Mouse (Mus musculus) adrenal gland, adult 2 months (tissue): ENCODE measurements around the gene Dennd6b. TPM values are rescaled to one million over a fixed set of nuclear protein-coding genes. Genes with fewer than 3 reads are reported as not detected.
A peak's percentile ranks its signal among the peaks of the same experiment; 100 is the strongest.

ENCODE experiments used
- DNase-seq: peaks from one replicate; pipeline ENCODE4 v3.0.0; 2021
- polyA plus RNA-seq: library from polyadenylated mRNA; depleted of rRNA; stranded (reverse); fragments of >200 nt; gene quantifications from 2 replicates; pipeline ENCODE4 v1.2.3, GENCODE M21; 2012
- total RNA-seq, 2 experiments: library from RNA; stranded (reverse); gene quantifications; 2 replicates each; pipeline ENCODE4 v1.2.3; 2021

Dennd6b gene
- total and polyA plus RNA-seq, 3 experiments, result 5.2 to 24.9 (median 5.7) TPM

GRCm38 (mm10) chr15:89181561-89182270 lies 14.6 kb downstream of the Dennd6b start:
- no peak for DNase-seq

DNA sequence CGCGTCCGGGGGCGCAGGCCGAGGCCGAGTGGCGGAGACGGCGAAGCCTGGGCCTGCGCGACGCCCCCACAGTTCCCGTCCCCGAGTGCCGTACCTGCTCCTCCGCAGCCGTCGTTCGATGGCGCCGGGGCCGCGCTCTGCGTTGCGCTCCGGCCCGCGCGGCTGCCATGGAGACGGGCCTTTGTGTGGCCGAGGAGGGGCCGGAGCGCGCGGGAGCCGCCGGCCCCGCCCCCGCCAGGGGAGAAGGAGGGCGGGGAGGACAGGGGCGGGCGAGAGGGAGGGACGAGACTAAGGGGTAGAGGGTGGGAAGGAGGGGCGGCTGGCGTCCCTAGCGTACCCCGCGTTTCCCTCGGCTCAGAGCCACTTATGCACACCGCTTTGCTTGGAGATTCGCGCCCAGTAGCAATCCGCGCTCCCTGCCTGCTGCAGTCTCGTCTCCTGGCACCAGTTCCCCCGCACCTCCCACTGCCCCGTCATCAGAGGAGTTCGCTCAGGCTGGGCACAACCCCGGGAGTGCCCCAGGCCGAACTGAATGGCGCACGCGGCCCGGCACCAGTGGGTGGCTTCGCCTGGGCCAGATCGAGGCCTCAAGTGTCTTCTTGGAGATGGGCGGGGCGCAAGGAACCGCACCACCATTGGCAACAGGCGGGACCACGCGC lies 15.6 kb downstream of the Dennd6b start, which contains the start of gene Plxnb2:
TSS of gene Plxnb2 (minus strand) at position 218 of the 659 bp plus-strand sequence.
- peak; percentile 93 for DNase-seq

DNA sequence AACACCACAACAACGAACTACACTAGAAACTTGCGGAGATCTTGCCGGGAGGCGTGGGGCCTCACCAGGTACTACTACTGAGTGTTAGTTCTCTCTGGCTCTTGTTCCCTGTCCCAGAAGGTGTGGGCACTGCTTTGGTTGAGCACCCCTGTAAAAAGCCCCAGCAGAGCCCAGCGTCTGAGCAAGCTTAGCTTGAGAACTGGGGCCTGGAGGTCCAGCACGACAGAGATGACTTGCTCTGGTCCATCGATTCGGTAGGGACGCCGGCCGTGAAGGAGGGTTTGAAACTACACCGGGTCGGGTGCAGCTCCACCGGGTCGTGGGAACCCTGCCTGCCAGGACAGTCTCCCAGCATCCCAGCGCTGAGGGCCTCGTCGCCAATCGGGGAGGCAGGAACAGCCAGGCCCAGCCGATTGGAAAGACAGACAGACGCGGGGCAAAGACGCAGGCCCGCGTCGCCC lies 16.2 kb downstream of the Dennd6b start:
- no peak for DNase-seq

DNA sequence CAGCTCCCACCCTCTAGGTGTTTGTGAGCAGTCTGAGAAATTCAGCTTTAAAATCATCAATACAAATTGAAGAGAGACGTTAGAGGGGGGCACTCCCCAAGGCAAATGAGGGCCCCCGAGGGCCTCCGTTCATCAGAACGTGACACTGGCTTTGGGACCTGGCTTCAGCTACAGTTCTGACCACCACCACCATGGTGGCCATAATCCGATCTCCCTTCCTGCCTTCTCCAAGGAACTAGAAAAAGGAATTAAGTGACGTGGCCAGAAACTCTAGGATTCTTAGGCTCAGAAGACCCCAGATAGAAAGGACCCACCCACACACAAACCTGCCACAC lies 16.7 kb downstream of the Dennd6b start:
- no peak for DNase-seq

DNA sequence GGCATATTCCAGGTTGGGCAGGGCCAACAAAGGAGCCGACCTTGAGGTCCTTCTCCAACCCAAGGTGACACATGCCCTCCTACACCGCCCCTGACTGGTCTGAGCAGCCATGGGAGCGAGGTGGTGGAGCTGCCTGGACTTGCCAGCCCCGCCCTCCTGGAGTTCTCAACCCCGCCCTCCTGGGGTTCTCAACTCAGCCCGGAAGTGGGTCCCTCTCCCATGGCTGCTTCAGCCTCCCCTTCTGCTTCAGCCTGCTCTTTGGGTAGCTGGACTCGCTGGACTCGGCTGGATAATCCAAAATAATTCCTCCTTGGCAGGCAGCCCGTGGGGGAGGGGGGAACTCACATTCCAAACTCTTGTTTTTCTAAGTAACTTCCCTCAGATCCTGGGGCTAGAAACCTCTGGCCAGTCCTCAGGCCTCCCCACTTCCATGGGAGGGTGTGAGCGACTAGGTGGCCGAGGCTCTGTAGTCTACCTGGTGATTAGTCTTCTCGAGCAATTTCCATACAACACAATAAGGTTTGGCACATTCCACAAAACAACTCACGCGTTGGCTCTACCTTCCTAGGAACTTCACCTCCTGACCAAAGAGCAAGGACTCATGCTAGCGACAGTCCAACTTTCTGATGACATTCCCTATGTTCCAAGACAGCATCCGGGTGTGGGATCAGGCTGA lies 17.2 kb downstream of the Dennd6b start:
- DNase-seq, result peak; percentile 92

GRCm38 (mm10) chr15:89178260-89178860 lies 17.9 kb downstream of the Dennd6b start:
- no peak for DNase-seq

- DNase-seq, result no peak
Measured at GRCm38 (mm10) chr15:89177576-89178259, 18.6 kb downstream of the Dennd6b start.

DNA sequence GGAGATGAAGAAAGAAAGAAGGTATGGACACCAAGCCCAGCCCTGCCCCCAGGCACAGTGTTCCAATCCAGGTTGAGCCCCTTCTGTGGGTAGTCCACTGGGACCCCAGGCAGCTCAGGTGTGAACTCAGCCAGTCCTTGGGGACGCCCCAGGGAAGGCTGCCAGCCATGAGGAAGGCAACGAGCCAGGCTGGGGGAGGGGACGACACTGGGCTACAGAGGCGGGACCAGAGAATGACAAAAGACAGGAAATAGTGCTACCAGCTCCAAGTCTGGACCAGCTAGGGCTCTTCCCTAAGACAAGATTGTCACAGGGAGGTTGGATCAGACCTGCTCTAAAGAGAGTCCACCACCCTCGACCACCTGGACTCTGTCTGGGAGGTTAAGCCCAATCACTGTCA lies 19.2 kb downstream of the Dennd6b start:
- peak; percentile 95 for DNase-seq

- DNase-seq, result no peak
Measured at GRCm38 (mm10) chr15:89175411-89176155, 20.7 kb downstream of the Dennd6b start.

GRCm38 (mm10) chr15:89174889-89175339 lies 21.4 kb downstream of the Dennd6b start:
- no peak for DNase-seq

GRCm38 (mm10) chr15:89173906-89174214 lies 22.4 kb downstream of the Dennd6b start:
- peak; percentile 81 for DNase-seq

DNA sequence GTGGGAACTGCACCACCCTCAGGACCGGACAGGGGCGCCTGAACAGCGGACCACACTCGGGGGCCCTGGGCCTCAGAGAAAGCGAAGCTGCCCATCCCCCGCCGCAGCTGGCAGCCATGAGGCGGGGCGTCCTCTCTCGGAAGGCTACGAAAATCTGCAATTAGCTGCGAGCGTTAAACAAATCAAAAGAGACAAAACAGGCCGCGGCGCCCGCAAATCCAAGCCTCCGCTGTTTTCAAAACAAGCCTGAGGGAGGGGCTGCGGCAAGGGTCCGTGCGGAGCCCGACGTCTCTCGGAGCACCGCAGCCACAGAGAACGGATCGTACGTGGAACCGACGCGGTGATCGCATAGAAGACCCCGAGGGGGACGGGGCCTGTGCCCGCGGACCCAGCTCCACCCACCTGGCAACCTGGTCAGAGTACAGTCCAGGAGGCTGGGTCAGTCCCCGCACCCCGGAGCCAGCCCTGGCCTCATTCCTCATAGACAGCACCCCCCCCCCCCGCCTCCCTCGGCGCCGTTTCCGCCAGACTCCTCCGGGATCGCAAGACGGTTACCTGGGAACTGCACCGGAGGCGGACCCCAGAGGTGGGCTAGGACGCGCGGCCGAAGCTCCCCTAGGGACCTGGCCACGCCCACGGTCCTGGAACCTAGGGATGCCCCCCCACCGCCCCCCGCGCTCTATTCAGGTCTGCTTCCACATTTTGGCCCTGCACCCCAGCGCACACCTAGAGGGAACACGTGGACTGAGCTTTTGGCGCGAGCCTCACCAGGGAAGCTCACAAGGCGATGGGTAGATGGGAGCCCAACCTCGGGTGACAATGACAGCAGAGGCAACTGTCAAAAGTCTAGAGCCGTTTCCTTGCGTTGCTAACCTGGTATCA lies 23.0 kb downstream of the Dennd6b start:
- peak; percentile 45 for DNase-seq

- DNase-seq, result no peak
Measured at GRCm38 (mm10) chr15:89172276-89172935, 23.9 kb downstream of the Dennd6b start.

DNA sequence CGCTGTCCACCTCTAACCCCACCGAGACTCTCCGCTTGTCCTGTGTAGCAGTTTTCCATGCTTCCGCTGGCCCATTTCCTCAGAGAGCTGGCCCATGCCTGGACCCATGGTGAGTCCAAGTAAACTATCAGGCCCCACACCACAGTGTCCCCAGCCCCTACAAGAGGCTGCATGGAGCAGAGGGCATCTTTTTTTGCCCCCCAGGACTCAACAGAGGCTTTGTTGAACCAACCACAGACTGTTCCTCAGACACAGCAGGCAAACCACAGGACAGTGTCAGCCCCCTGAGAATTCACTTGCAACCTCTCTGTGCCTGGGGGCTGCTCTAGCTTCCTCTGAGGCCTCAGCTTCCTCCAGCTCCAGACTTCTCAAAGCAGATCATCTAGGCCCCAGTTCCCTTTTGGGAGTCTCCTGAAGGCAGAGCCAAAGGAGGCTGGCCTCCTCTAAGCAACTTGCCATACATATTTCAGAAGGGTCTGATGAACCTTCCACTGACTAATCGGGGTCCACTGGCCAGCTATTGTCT lies 24.7 kb downstream of the Dennd6b start:
- no peak for DNase-seq

DNA sequence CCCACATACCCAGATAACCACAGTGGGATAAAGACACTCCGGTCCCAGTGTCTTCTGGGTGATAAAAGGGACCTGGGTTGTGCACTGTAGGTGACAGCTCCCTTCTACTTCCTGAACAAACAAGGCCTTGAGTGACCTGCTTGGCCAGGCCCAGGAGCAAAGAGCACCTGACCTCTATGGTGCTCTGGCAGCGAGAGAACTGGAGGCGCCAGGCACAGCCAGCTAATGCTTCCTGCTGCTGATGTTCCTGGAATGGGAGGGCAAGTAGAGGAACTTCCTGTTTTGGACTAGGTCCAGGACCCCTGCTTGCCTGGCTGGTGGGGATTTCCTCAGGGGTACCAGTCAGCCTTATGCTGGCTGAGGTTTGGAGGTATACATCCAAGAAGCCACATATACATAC lies 26.2 kb downstream of the Dennd6b start:
- DNase-seq, result peak; percentile 59

DNA sequence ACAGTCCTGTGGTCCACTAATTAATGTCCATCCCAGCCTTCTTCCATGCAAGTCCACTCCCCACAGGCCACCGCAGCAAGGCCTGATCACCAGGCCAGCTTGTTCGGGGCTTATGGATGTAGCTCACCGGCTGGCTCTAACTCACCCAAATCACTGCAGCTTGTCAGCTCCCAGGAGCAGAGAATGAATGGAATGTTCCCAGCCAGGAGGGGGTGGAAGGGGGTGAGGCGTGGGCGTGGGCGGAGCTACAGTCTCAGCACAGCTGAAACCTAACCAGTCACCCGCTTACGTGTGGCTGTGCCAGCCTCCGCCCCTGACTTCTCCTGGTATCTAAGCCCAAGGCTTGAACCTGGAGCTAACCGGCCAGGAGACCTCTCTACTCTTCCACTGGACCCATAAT lies 26.9 kb downstream of the Dennd6b start:
- DNase-seq, result peak; percentile 91

- no peak for DNase-seq
Measured at GRCm38 (mm10) chr15:89168922-89169321, 27.4 kb downstream of the Dennd6b start.

GRCm38 (mm10) chr15:89165478-89165877 lies 30.8 kb downstream of the Dennd6b start:
- DNase-seq, result no peak

- no peak for DNase-seq
Measured at GRCm38 (mm10) chr15:89161397-89161796, 34.9 kb downstream of the Dennd6b start.

- no peak for DNase-seq
Measured at GRCm38 (mm10) chr15:89158516-89158915, 37.8 kb downstream of the Dennd6b start.
